Mouse (Mus musculus): ENCODE measurements around the gene Slc1a4. TPM values are rescaled to one million over a fixed set of nuclear protein-coding genes. Genes with fewer than 3 reads are reported as not detected.

Gene Slc1a4
- polyA plus RNA-seq, 1 experiment, result 66.7 TPM

- no peaks in the 10 kb centered on the region for H3K79me2 ChIP-seq (ENCODE audit: control insufficient read depth, insufficient read depth)
- TF ChIP-seq POLR2AphosphoS2 (IDR thresholded peaks at IDR 0.05; ENCODE audit: insufficient read length, low read depth) (no peak), MYOG (IDR thresholded peaks at IDR 0.05; ENCODE audit: control insufficient read depth in 1 of 3, insufficient read depth in 1 of 3, insufficient read length in 2 of 3, low read depth in 2 of 3) (no peak), TCF12 (IDR thresholded peaks at IDR 0.05; ENCODE audit: insufficient read depth, poor library complexity, severe bottlenecking) (no peak), MYOD1 (IDR thresholded peaks at IDR 0.05; ENCODE audit: control insufficient read depth in 1 of 3, insufficient read length in 2 of 3, low read depth in 2 of 3) (no peak), E2F4 (IDR thresholded peaks at IDR 0.05; ENCODE audit: insufficient read depth) (no peak), POLR2A (IDR thresholded peaks at IDR 0.05; ENCODE audit: insufficient read length, low read depth) (no peak), REST (IDR thresholded peaks at IDR 0.05; ENCODE audit: insufficient read depth, insufficient read length) (no peak)
- no peaks in the 10 kb centered on the region for H3K27me3 ChIP-seq (ENCODE audit: control insufficient read depth, insufficient read depth, insufficient read length)
- H3ac ChIP-seq (ENCODE audit: control insufficient read depth, insufficient read length), result no peak overlapping the region
- H3K36me3 ChIP-seq (ENCODE audit: control insufficient read depth, insufficient read depth), result peaks cover 67% of the 10 kb centered on the region
- H3K4me2 ChIP-seq (ENCODE audit: low read depth), result no peak overlapping the region
- no peak overlapping the region for H3K4me3 ChIP-seq
Measured at GRCm38 (mm10) chr11:20305641-20306040, 26.9 kb downstream of the Slc1a4 start.

GRCm38 (mm10) chr11:20304341-20304740 lies 28.2 kb downstream of the Slc1a4 start:
- Histone ChIP-seq H3ac (ENCODE audit: control insufficient read depth, insufficient read length) (no peak overlapping the region), H3K27me3 (ENCODE audit: control insufficient read depth, insufficient read depth, insufficient read length) (no peaks in the 10 kb centered on the region), H3K4me2 (ENCODE audit: low read depth) (no peak overlapping the region), H3K79me2 (ENCODE audit: control insufficient read depth, insufficient read depth) (no peaks in the 10 kb centered on the region), H3K4me3 (no peak overlapping the region), H3K36me3 (ENCODE audit: control insufficient read depth, insufficient read depth) (peaks cover 67% of the 10 kb centered on the region)
- TF ChIP-seq POLR2AphosphoS2 (IDR thresholded peaks at IDR 0.05; ENCODE audit: insufficient read length, low read depth), result peak; percentile 38
- TF ChIP-seq POLR2A (IDR thresholded peaks at IDR 0.05; ENCODE audit: insufficient read length, low read depth), result no peak

- Histone ChIP-seq H3ac (ENCODE audit: control insufficient read depth, insufficient read length) (no peak overlapping the region), H3K27me3 (ENCODE audit: control insufficient read depth, insufficient read depth, insufficient read length) (no peaks in the 10 kb centered on the region), H3K79me2 (ENCODE audit: control insufficient read depth, insufficient read depth) (no peaks in the 10 kb centered on the region), H3K36me3 (ENCODE audit: control insufficient read depth, insufficient read depth) (peaks cover 42% of the 10 kb centered on the region), H3K4me3 (no peak overlapping the region), H3K4me2 (ENCODE audit: low read depth) (no peak overlapping the region)
- no peak for TF ChIP-seq REST (IDR thresholded peaks at IDR 0.05; ENCODE audit: insufficient read depth, insufficient read length)
- TF ChIP-seq CEBPB (IDR thresholded peaks at IDR 0.05; ENCODE audit: insufficient read depth, poor library complexity, severe bottlenecking), result no peak
- TF ChIP-seq TCF12 (IDR thresholded peaks at IDR 0.05; ENCODE audit: insufficient read depth, poor library complexity, severe bottlenecking), result no peak
- TF ChIP-seq MYOG (IDR thresholded peaks at IDR 0.05; ENCODE audit: control insufficient read depth in 1 of 3, insufficient read depth in 1 of 3, insufficient read length in 2 of 3, low read depth in 2 of 3), result no peak
- no peak for TF ChIP-seq POLR2A (IDR thresholded peaks at IDR 0.05; ENCODE audit: insufficient read length, low read depth)
- peak; percentile 45 for TF ChIP-seq POLR2AphosphoS2 (IDR thresholded peaks at IDR 0.05; ENCODE audit: insufficient read length, low read depth)
Measured at GRCm38 (mm10) chr11:20301332-20301731, 31.2 kb downstream of the Slc1a4 start.

GRCm38 (mm10) chr11:20300850-20301249 lies 31.7 kb downstream of the Slc1a4 start:
- Histone ChIP-seq H3K36me3 (ENCODE audit: control insufficient read depth, insufficient read depth) (peaks cover 37% of the 10 kb centered on the region), H3K4me3 (no peak overlapping the region), H3ac (ENCODE audit: control insufficient read depth, insufficient read length) (no peak overlapping the region), H3K4me2 (ENCODE audit: low read depth) (no peak overlapping the region), H3K27me3 (ENCODE audit: control insufficient read depth, insufficient read depth, insufficient read length) (no peaks in the 10 kb centered on the region), H3K79me2 (ENCODE audit: control insufficient read depth, insufficient read depth) (no peaks in the 10 kb centered on the region)
- TF ChIP-seq TCF12 (IDR thresholded peaks at IDR 0.05; ENCODE audit: insufficient read depth, poor library complexity, severe bottlenecking) (no peak), POLR2AphosphoS2 (IDR thresholded peaks at IDR 0.05; ENCODE audit: insufficient read length, low read depth) (peak; percentile 75), REST (IDR thresholded peaks at IDR 0.05; ENCODE audit: insufficient read depth, insufficient read length) (no peak)

GRCm38 (mm10) chr11:20299900-20300299 lies 32.6 kb downstream of the Slc1a4 start:
- no peaks in the 10 kb centered on the region for H3K79me2 ChIP-seq (ENCODE audit: control insufficient read depth, insufficient read depth)
- H3K36me3 ChIP-seq (ENCODE audit: control insufficient read depth, insufficient read depth), result peaks cover 28% of the 10 kb centered on the region
- H3K4me3 ChIP-seq, result no peak overlapping the region
- TF ChIP-seq USF1 (IDR thresholded peaks at IDR 0.05; ENCODE audit: low read depth) (no peak), POLR2A (IDR thresholded peaks at IDR 0.05; ENCODE audit: insufficient read length, low read depth) (peak; percentile 28), REST (IDR thresholded peaks at IDR 0.05; ENCODE audit: insufficient read depth, insufficient read length) (no peak), MYOD1 (IDR thresholded peaks at IDR 0.05; ENCODE audit: control insufficient read depth in 1 of 3, insufficient read length in 2 of 3, low read depth in 2 of 3) (peak in 1 of 3 experiments; percentile 12), MYOG (IDR thresholded peaks at IDR 0.05; ENCODE audit: control insufficient read depth in 1 of 3, insufficient read depth in 1 of 3, insufficient read length in 2 of 3, low read depth in 2 of 3) (peak in 1 of 3 experiments; percentile 28), POLR2AphosphoS2 (IDR thresholded peaks at IDR 0.05; ENCODE audit: insufficient read length, low read depth) (peak; percentile 93)
- no peaks in the 10 kb centered on the region for H3K27me3 ChIP-seq (ENCODE audit: control insufficient read depth, insufficient read depth, insufficient read length)
- no peak overlapping the region for H3ac ChIP-seq (ENCODE audit: control insufficient read depth, insufficient read length)
- H3K4me2 ChIP-seq (ENCODE audit: low read depth), result no peak overlapping the region

GRCm38 (mm10) chr11:20284463-20284862 lies 48.0 kb downstream of the Slc1a4 start:
- H3K27me3 ChIP-seq (ENCODE audit: control insufficient read depth, insufficient read depth, insufficient read length), result no peaks in the 10 kb centered on the region
- no peaks in the 10 kb centered on the region for H3K36me3 ChIP-seq (ENCODE audit: control insufficient read depth, insufficient read depth)
- no peak overlapping the region for H3ac ChIP-seq (ENCODE audit: control insufficient read depth, insufficient read length)
- H3K4me2 ChIP-seq (ENCODE audit: low read depth), result no peak overlapping the region
- H3K4me3 ChIP-seq, result no peak overlapping the region
- H3K79me2 ChIP-seq (ENCODE audit: control insufficient read depth, insufficient read depth), result no peaks in the 10 kb centered on the region
- TF ChIP-seq TCF3 (IDR thresholded peaks at IDR 0.05; ENCODE audit: insufficient read length, low read depth), result no peak
- no peak for TF ChIP-seq MYOD1 (IDR thresholded peaks at IDR 0.05; ENCODE audit: control insufficient read depth in 1 of 3, insufficient read length in 2 of 3, low read depth in 2 of 3)
- TF ChIP-seq MAX (IDR thresholded peaks at IDR 0.05; ENCODE audit: low read depth), result no peak
- no peak for TF ChIP-seq USF1 (IDR thresholded peaks at IDR 0.05; ENCODE audit: low read depth)
- no peak for TF ChIP-seq POLR2A (IDR thresholded peaks at IDR 0.05; ENCODE audit: insufficient read length, low read depth)

Measured in myocyte (in vitro differentiated cells).